Mouse (Mus musculus) 416B (cell line): ENCODE measurements around the gene Spats2.
"Not testable (repeated sequence)": the region's sequence is repeated elsewhere in the genome, so short reads cannot be mapped to it uniquely, and the experiment has no call there.

Experiments
- DNase-seq: peaks from one replicate; pipeline ENCODE4 v3.0.0; 2011; ENCODE audit warnings: low read depth

Gene Spats2

DNA sequence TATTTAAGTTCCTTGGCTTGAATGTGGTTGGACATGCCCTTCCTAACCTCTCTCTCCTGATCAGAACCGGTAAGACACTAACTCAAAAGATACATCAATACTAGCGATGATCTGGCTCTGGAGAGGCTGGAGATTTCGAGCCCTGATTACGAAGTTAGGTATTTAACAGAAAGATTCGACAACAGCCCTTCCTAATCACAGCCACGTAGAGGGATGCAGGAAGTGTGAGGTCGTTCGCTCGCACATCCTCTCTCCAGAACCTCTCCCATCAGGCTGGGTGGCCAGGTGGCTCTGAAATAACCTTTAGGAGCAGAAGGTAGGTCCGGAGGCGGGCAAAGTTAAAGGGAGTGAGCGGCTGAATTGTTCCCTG is at the start of gene Spats2:
Spats2 (plus strand) TSS at position 206 of the 370 bp plus-strand sequence.
- peak; percentile 59 for DNase-seq

DNA sequence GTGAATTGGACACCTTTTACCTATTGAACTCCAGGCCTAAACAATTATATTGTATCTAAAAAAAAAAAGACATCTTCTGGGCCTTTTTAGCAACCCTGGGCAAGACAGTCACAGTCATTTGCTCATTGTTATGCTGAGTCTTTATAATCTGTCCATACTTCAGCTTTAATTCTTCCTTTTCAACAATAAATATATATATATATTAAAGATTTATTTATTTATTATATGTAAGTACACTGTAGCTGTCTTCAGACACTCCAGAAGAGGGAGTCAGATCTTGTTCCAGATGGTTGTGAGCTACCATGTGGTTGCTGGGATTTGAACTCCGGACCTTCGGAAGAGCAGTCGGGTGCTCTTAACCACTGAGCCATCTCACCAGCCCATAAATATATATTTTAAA is 49.7 kb upstream of the Spats2 start:
- not testable (repeated sequence) for DNase-seq

DNA sequence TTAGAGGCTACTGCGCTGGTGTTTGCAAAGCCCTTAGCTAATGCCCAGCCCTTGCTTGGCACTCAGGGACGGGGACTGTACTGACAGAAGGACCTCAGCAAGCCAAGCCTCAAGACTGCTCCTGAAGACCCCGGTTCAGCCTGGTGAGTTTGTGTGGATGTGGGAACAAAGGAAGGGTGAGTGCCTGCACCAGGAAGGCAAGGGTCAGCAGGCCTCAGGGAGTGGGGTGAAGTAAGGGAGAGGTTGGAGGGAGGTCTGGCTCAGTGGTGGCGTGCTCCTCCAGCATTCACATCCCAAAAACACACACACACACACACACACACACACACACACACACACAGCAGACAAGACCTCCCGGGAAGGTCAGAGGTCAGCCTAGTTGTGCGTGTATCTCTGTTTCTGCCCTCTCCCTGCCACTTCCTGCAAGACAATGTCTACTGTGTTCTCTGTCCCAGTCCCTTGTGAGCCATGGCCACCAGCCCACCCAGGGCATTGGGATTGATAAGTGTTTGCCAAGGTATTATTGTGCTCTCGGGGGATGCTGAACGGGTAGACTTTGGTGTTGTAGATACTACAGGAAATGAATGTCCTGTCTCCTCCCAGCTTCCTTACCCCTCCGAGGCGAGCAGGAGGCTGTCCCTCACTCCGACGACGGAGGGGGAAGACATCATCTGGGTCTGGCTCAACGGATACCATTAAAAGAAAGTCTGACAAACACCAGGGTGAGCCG is 47.4 kb upstream of the Spats2 start:
- DNase-seq = no peak

DNA sequence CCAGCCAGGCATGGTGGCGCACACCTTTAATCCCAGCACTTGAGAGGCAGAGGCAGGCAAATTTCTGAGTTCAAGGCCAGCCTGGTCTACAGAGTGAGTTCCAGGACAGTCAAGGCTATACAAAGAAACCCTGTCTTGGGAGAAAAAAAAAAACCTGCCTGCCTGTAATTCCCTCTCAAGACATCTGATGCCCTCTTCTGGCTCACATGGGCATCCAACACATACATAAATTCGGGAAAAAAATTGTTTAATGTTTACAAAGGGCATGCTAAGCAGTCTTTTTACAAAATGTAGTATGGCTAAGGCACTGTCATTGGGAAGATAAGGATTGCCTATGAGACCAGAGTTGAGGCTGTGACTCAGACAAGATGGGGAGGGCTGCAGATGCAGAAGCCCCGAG is 45.9 kb upstream of the Spats2 start:
- DNase-seq = peak; percentile 28

DNA sequence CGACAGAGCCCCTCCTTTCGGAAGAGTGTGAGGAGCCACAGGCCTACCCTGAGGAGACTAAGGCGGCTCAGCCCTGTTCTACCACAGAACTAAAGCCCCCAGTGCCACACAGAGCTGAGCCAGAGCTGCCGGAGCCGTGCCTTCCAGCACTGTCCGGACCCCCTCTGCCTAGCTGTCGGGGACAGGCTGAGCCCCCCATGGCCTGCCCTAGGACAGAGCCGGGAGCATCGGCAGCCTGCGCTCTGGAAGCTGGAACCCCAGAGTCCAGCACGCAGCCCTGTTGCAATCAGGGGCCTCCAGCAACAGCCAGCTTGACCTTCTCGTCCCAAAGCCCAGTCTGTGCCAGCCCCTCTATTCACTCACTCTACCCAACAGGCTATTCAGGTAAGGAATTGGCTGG is 43.4 kb upstream of the Spats2 start:
- DNase-seq = no peak

GRCm38 (mm10) chr15:99082840-99083239 is 42.9 kb upstream of the Spats2 start:
- no peak for DNase-seq

GRCm38 (mm10) chr15:99083258-99083657 is 42.5 kb upstream of the Spats2 start:
- DNase-seq = peak; percentile 68

- no peak for DNase-seq
Measured at GRCm38 (mm10) chr15:99083867-99084557, 41.7 kb upstream of the Spats2 start.

DNA sequence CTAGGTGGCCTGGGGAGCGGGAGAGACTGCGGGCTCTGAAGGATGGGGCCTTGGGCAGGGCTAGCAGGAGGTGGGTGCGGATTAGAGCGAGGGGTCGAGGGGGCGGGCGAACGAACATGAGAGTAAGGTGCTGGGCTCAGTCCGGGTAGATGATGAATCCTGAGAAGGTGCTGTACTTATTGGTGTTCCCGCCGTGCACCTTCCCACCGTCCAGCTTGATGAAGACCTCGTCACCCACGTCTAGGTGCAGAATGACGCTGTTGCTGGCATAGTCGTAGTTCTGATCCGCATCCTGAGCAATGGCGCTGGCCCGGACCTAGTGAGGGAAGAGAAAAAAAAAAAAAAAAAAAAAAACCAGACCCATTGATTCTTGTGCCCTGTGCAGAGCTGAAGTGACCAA is 41.1 kb upstream of the Spats2 start:
- DNase-seq = no peak

DNA sequence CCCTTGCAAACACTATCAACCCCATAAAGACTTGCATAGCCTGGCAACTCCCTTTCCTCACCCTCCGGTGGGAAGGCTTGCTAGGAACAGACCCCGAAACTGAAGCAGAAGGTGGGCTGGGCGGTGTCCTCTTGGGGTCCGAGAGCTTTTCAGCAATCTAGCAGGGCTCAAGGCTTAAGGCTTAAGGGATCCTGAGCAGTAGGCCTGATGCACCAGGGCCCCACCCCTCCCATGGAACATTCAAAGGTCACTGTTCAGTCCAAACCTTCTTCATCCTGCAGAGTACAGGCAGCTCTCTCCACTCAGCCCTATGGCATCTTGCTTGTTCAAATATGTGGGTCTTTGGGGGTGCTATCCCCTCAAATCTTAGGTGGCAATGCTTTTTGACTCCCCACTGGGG is 39.7 kb upstream of the Spats2 start:
- no peak for DNase-seq

DNA sequence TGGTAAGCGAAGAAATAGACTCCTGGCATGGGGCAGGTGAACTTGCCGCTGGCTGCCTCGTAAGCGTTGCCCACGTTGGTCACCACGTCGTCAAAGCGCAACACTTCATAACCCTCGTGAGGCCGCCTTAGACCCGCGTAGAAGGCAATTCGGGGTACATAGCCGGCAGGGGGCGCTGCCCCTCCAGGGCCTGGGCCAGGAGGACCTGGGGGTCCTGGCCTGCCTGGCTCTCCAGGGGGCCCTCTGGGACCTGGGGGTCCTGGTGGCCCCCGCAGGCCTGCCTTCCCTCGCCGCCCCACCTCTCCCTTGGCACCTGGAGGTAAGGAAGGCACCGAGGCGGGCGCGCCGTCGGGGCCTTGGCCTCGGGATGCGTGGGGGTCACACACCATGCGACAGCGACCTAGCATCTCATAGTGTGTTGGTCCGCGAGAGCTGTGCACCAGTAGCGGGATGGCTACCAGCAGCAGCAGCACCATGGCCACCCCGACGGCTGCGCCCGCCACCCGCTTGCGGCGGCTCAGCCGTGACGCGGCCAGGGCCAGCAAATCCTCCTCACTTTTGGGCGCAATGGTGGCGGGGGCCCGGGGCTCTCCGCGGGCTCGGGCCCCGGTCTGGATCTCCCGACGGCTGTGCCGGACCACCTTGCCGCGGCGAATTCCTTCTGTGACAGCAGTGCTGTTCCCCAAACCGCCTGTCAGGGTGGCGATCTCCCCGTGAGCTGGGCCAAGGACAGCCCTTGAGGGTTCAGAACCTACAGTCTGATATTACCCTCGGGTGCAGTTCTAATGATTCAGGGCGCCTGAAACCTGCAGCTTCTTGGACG is 38.3 kb upstream of the Spats2 start, which contains the start of gene C1ql4:
C1ql4 (minus strand) TSS at position 565 of the 823 bp plus-strand sequence.
- DNase-seq = no peak

GRCm38 (mm10) chr15:99088292-99088691 is 37.4 kb upstream of the Spats2 start:
- no peak for DNase-seq

GRCm38 (mm10) chr15:99089069-99089468 is 36.6 kb upstream of the Spats2 start:
- no peak for DNase-seq

DNA sequence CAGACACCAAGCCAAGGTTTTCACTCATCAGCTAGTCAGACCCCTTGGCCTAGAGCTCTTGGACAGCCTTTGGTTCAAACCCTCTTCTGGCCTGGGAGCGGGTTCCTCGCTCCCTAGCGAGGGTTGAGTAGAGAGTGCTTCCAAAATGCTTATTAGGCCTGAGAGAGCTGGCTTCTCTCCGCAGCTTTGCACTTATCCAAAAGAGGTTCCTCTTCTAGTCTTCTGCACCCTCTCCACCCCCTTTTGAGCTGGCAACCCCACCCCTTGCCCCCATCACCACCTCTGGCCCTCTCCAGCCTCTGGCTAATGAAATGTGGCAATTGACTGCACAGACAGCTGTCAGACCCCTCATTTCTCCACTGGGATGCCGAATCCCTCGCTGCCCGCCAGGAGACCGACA is 32.8 kb upstream of the Spats2 start, which contains the start of gene Dnajc22:
Dnajc22 (plus strand) TSS at position 301 of the 400 bp plus-strand sequence.
- no peak for DNase-seq

GRCm38 (mm10) chr15:99093291-99094258 is 32.1 kb upstream of the Spats2 start:
- DNase-seq = no peak

GRCm38 (mm10) chr15:99094631-99095270 is 31.0 kb upstream of the Spats2 start:
- no peak for DNase-seq

DNA sequence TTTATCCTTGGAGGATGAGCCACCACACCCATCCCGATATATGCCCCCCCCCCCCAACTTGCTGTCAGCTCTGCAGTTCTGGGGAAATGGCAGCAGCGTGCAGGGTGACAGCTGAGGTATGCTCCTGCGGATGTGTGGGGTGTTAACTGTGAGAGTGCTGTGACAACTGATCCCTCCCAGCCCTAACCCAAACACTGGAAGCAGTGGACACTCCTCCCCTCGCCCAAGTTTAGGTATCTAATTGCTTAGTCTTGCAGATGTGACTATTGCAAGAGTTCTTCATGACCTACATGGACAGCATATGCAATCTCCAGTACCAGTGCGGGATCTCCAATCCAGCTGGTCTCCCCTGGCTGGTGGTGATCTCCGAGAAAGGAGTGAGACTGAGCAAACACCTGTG is 30.4 kb upstream of the Spats2 start:
- no peak for DNase-seq

DNA sequence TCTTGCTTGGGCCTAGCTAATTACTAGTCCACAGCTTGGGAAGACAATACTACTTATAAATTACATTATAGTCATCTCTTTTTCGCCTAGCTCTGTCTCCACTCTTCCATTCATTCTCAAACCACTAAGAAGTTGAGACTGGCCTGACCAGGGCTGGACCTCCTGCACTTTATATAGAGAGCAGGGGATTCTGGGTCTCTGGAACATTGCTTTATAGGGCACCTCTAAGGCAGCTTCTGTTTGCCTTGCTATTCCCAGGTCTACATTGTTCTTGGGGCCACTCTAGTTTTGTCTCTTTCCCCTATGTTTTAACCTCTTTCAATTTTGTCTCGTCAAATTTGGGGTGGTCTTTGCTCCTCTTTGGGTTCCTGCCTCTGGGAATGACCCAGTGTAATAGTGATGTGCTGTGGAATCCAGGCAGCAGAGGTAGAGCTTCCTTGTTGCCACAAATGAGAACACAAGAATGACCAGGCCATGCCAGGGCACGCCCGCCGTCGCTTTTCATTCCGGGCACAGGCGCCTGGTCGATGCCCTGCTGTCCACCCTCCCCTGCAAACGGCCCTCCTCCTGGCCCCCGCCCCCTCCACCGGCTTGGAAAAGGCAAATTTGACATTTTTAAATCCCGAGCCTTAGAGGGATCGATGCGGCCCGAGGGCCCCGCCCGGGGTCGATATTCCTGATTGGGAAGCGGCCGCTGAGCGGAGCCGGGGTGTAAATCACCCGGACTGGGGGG is 29.5 kb upstream of the Spats2 start:
- no peak for DNase-seq

- no peak for DNase-seq
Measured at GRCm38 (mm10) chr15:99096831-99097500, 28.8 kb upstream of the Spats2 start.
